Mouse (Mus musculus) limb, embryonic 14.5 days (tissue): ENCODE measurements around the gene Vgll2. TPM values are rescaled to one million over a fixed set of nuclear protein-coding genes. Genes with fewer than 3 reads are reported as not detected.

Experiments used
- ATAC-seq: fragments of 200-750 bp; cut with Nextera tagmentation; 2 replicates; pipeline ENCODE4 v1.8.0; 2017; ENCODE audit warnings: low read depth, moderate number of reproducible peaks, moderate TSS enrichment; ENCODE audit not compliant: low FRiP score
- DNase-seq: peaks from one replicate; pipeline ENCODE4 v3.0.0-alpha.2; 2015; ENCODE audit warnings: low spot score
- H3K27ac ChIP-seq: fragments of 300-500 bp; sonication (generic); replicated peaks from 2 replicates; pipeline ENCODE4 v1.5.1; 2014; ENCODE audit warnings: low read depth, mild to moderate bottlenecking, low read length, moderate library complexity, mixed read lengths
- H3K27me3 ChIP-seq: fragments of 300-500 bp; sonication (generic); 2 replicates; pipeline ENCODE4 v1.6.1; 2014; ENCODE audit warnings: low read length, mixed read lengths; ENCODE audit not compliant: control insufficient read depth, insufficient read depth
- H3K36me3 ChIP-seq: fragments of 300-500 bp; sonication (generic); 2 replicates; pipeline ENCODE4 v1.6.1; 2014; ENCODE audit warnings: mild to moderate bottlenecking, low read length, moderate library complexity, mixed read lengths; ENCODE audit not compliant: control insufficient read depth, insufficient read depth
- H3K4me1 ChIP-seq: fragments of 300-500 bp; sonication (generic); 2 replicates; pipeline ENCODE4 v1.6.1; 2014; ENCODE audit warnings: antibody characterized with exemption, low read length, mixed read lengths; ENCODE audit not compliant: control insufficient read depth, insufficient read depth
- H3K4me2 ChIP-seq: fragments of 300-500 bp; sonication (generic); replicated peaks from 2 replicates; pipeline ENCODE4 v1.6.1; 2014; ENCODE audit warnings: low read depth, mild to moderate bottlenecking, low read length, moderate library complexity; ENCODE audit not compliant: severe bottlenecking
- H3K4me3 ChIP-seq: fragments of 300-500 bp; sonication (generic); replicated peaks from 2 replicates; pipeline ENCODE4 v1.5.1; 2014; ENCODE audit warnings: low read length
- H3K9ac ChIP-seq: fragments of 300-500 bp; sonication (generic); 2 replicates; pipeline ENCODE4 v1.6.1; 2014; ENCODE audit warnings: mild to moderate bottlenecking, low read depth, low read length, moderate library complexity; ENCODE audit not compliant: severe bottlenecking
- H3K9me3 ChIP-seq: fragments of 300-500 bp; sonication (generic); 2 replicates; pipeline ENCODE4 v1.6.1; 2016; ENCODE audit warnings: low read length; ENCODE audit not compliant: control insufficient read depth
- POLR2A ChIP-seq: fragments of 200-500 bp; IDR thresholded peaks from 2 replicates; pipeline ENCODE4 v1.8.0; 2012; ENCODE audit warnings: inconsistent platforms, mild to moderate bottlenecking, moderate library complexity, borderline replicate concordance; ENCODE audit not compliant: insufficient read depth, insufficient read length; ENCODE audit errors: extremely low read depth
- WGBS: fragments of 180-500 bp; shearing (Covaris S2); extraction: QIAGEN DNeasy Blood & Tissue Kit; methylation state at CpG from one replicate; pipeline ENCODE4 v1.1.7; 2014; 5-methylcytosine and 5-hydroxymethylcytosine counted together
- polyA plus RNA-seq, 2 experiments: library from polyadenylated mRNA; depleted of rRNA in 1 of 2; stranded (reverse) in 1 of 2; unstranded in 1 of 2; fragments of >200 nt; fragmentation: Nextera tagmentation in 1 of 2; extraction: Ambion mirVana in 1 of 2; gene quantifications; 2 replicates each; pipeline versions ENCODE4 v1.2.1 to v1.2.3; 2012 to 2014

The Vgll2 gene
- polyA plus RNA-seq (2012; rRNA removed) (71.5 and 111 TPM in 2 replicates), polyA plus RNA-seq (2014; fragmentation: Nextera tagmentation; extraction: Ambion mirVana) (36.3 and 48.6 TPM in 2 replicates)

- Histone ChIP-seq H3K27ac (no peak within 1 kb of the TSS), H3K9ac (peak within 1 kb of the TSS; percentile 40; the same call in 1 of the 2 replicates), H3K4me3 (peak within 1 kb of the TSS; percentile 49), H3K4me1 (0 out of 2 replicates have a peak, but pooled peaks cover 4% of the 10 kb centered on the region), H3K36me3 (no peaks in the 10 kb centered on the region), H3K4me2 (peak within 1 kb of the TSS; percentile 93), H3K9me3 (no peaks in the 10 kb centered on the region), H3K27me3 (peaks cover 76% of the 10 kb centered on the region)
- DNase-seq (peak; percentile 43), ATAC-seq (peak; percentile 88)
- under 1% methylated on average over 57 of the region's 60 CpGs for WGBS
- TF ChIP-seq POLR2A, result no peak
These were observed at the start of gene Vgll2 for GRCm38 (mm10) chr10:52022413-52023212. TSS of gene Vgll2 (plus strand) at chr10:52022502.

DNA sequence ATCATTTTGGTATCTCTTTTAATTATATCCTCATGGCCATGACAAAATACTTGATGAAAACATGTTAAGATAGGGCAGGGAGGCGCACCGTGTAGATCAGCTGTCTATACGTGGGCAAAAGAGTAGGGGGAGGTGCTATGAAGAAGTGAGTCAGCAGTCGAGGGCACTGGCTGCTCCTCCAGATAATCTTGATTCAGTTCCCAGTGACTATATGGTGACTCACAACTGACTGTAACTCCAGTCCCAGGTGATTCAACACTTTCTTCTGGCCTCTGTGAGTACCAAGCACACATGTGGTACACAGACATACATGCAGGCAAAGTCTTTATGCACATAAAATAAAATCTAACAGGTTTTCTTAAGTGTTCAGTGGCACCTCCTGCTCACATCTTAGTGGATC, 47.2 kb upstream of the Vgll2 start:
- Histone ChIP-seq H3K9me3 (no peaks in the 10 kb centered on the region), H3K4me2 (no peak overlapping the region), H3K4me1 (no peaks in the 10 kb centered on the region), H3K27me3 (no peaks in the 10 kb centered on the region), H3K4me3 (no peak overlapping the region), H3K27ac (no peak overlapping the region), H3K36me3 (no peaks in the 10 kb centered on the region), H3K9ac (no peak overlapping the region)
- DNase-seq (no peak), ATAC-seq (no peak)
- WGBS, result 77% methylated on average over 4 of the region's 4 CpGs
- TF ChIP-seq POLR2A, result no peak

DNA sequence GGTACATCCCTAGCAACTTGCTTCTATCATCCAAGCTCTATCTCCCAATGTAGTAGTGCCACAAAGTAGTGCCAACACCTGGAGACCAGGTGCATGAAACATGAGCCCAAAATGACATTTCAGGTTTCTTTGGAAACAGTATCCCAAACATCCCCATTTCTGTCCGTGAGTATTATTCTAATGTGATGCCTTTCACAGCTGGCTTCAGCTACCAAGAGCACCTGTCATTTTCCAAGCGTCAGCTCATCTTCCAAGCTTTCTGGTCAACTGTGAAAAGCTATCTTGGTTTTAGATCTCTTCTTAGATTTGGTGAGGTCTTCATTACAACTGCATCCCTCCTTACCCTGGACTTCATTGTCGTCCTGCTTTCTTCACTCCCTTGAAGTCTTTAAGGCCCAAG, 46.7 kb upstream of the Vgll2 start:
- Histone ChIP-seq H3K9me3 (no peaks in the 10 kb centered on the region), H3K27ac (no peak overlapping the region), H3K4me2 (no peak overlapping the region), H3K4me3 (no peak overlapping the region), H3K4me1 (no peaks in the 10 kb centered on the region), H3K27me3 (no peaks in the 10 kb centered on the region), H3K9ac (no peak overlapping the region), H3K36me3 (no peaks in the 10 kb centered on the region)
- WGBS, result 76% methylated on average over 3 of the region's 3 CpGs
- ATAC-seq (no peak), DNase-seq (no peak)
- TF ChIP-seq POLR2A, result no peak

DNA sequence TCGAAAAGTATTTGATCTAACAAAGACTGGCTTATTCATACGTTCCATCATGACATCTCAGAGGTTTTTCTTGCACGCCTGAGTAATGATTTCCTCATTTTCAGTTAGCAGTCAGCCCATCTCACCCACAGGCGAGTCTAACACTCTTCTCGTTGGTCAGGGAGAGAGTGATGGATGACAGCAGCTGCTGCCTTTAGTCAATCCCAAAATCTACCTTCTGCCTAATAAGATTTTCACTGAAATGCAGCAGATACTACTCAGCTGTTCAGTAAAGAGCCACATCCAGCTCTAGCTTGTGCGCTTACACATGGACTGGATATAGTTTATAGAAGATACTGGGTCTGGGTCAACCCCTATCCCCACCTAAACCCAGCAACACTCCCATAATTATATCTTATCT, 40.7 kb upstream of the Vgll2 start:
- no peaks in the 10 kb centered on the region for H3K4me1 ChIP-seq
- peak; percentile 71 for ATAC-seq
- H3K27ac ChIP-seq, result no peak overlapping the region
- H3K9ac ChIP-seq, result no peak overlapping the region
- no peak overlapping the region for H3K4me2 ChIP-seq
- peak; percentile 40 for DNase-seq
- no peak overlapping the region for H3K4me3 ChIP-seq
- H3K27me3 ChIP-seq, result no peaks in the 10 kb centered on the region
- no peaks in the 10 kb centered on the region for H3K36me3 ChIP-seq
- no peaks in the 10 kb centered on the region for H3K9me3 ChIP-seq
- TF ChIP-seq POLR2A, result no peak
- 66% methylated on average over 6 of the region's 6 CpGs for WGBS

- WGBS, result 65% methylated on average over 6 of the region's 6 CpGs
- no peak overlapping the region for H3K4me2 ChIP-seq
- no peak for ATAC-seq
- H3K27ac ChIP-seq, result no peak overlapping the region
- no peak for TF ChIP-seq POLR2A
- peak; percentile 14 for DNase-seq
- no peaks in the 10 kb centered on the region for H3K36me3 ChIP-seq
- H3K4me3 ChIP-seq, result no peak overlapping the region
- no peaks in the 10 kb centered on the region for H3K27me3 ChIP-seq
- no peak overlapping the region for H3K9ac ChIP-seq
- no peaks in the 10 kb centered on the region for H3K4me1 ChIP-seq
- no peaks in the 10 kb centered on the region for H3K9me3 ChIP-seq
These were observed 39.9 kb upstream of the Vgll2 start for GRCm38 (mm10) chr10:51982395-51982794.
